8 mouse cellular contexts compared by ENCODE assay signal in the genomic region with DNA sequence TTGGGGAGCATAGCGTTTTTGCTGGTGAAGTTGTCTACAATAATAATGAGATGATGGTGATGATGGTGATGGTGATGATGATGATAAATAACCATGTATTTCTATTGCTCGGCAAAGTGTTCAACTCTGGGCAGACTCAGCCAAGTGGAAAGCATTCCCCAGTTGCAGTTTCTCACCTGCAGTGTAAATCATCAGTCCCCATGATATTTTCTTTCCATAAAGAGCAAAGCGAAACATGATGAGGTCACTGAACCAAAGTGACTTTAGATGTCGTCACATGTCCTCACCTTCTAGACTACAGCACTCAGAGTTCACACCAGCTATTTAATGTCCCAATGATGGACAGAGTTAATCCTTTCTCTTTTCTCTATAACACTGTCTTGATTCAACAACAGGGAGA.
DNase-seq lines count a peak whose midpoint lies in the region; ATAC-seq and TF ChIP-seq lines count a peak whose summit lies in the region.

No protein-coding gene starts in this region.

- H3K4me2 ChIP-seq in heart, embryonic 13.5 days, result peak overlapping the region; percentile 81
- H3K4me2 ChIP-seq in heart, postnatal 0 days (ENCODE audit: low read depth, low read length), result peak overlapping the region; percentile 81
- H3K4me2 ChIP-seq in midbrain, embryonic 12.5 days (replicated peaks), result peak overlapping the region; percentile 63

- peak overlapping the region; percentile 94 for H3K9ac ChIP-seq in heart, embryonic 13.5 days
- peak overlapping the region; percentile 94 for H3K9ac ChIP-seq in heart, postnatal 0 days (replicated peaks; ENCODE audit: low read depth, low read length)
- H3K9ac ChIP-seq in midbrain, embryonic 12.5 days (replicated peaks), result 0 out of 2 replicates have a peak overlapping the region, but pooled peaks have one; percentile 1

- H3K36me3 ChIP-seq in heart, embryonic 13.5 days, result no peaks in the 10 kb centered on the region
- H3K36me3 ChIP-seq in heart, postnatal 0 days (replicated peaks; ENCODE audit: control insufficient read depth, insufficient read depth, low read length), result 0 out of 2 replicates have a peak, but pooled peaks cover 4% of the 10 kb centered on the region
- H3K36me3 ChIP-seq in midbrain, embryonic 12.5 days, result no peaks in the 10 kb centered on the region

- 0 out of 2 replicates have a peak overlapping the region, but pooled peaks have one; percentile 96 for H3K27ac ChIP-seq in heart, embryonic 13.5 days (replicated peaks)
- H3K27ac ChIP-seq in cortical plate, adult 2 months (ENCODE audit: insufficient read depth, low read length), result no peak overlapping the region
- no peak overlapping the region for H3K27ac ChIP-seq in heart, postnatal 0 days (ENCODE audit: low read depth)
- no peak overlapping the region for H3K27ac ChIP-seq in midbrain, embryonic 12.5 days (replicated peaks)

- WGBS in heart, embryonic 13.5 days, result 64% methylated on average over 4 of the region's 4 CpGs
- WGBS in heart, postnatal 0 days, result 58% methylated on average over 4 of the region's 4 CpGs
- 71% methylated on average over 4 of the region's 4 CpGs for WGBS in midbrain, embryonic 12.5 days

- peaks cover 71% of the 10 kb centered on the region for H3K4me1 ChIP-seq in heart, embryonic 13.5 days
- peaks cover 6% of the 10 kb centered on the region for H3K4me1 ChIP-seq in cortical plate, adult 2 months (ENCODE audit: control insufficient read depth, insufficient read depth, low read length)
- H3K4me1 ChIP-seq in heart, postnatal 0 days (ENCODE audit: control insufficient read depth, insufficient read depth), result peaks cover 34% of the 10 kb centered on the region
- peaks cover 51% of the 10 kb centered on the region for H3K4me1 ChIP-seq in midbrain, embryonic 12.5 days

- peaks cover 10% of the 10 kb centered on the region; the same call in 1 of the 2 replicates for H3K27me3 ChIP-seq in heart, embryonic 13.5 days (replicated peaks)
- H3K27me3 ChIP-seq in heart, postnatal 0 days (ENCODE audit: control insufficient read depth, insufficient read depth, low read length), result no peaks in the 10 kb centered on the region
- H3K27me3 ChIP-seq in midbrain, embryonic 12.5 days, result 0 out of 2 replicates have a peak, but pooled peaks cover 5% of the 10 kb centered on the region

- no peak for TF ChIP-seq CTCF in cortical plate, adult 2 months (IDR thresholded peaks at IDR 0.05; ENCODE audit: extremely low read depth, insufficient read depth, low read length)
- no peak for TF ChIP-seq CTCF in heart, postnatal 0 days (IDR thresholded peaks at IDR 0.05; ENCODE audit: low read depth)

- no peak for TF ChIP-seq EP300 in heart, postnatal 0 days (IDR thresholded peaks at IDR 0.05; ENCODE audit: low read depth)

- no peak for ATAC-seq in heart, embryonic 13.5 days (ENCODE audit: extremely low read depth, insufficient number of reproducible peaks, low FRiP score, low TSS enrichment)
- no peak for ATAC-seq in heart, postnatal 0 days (ENCODE audit: insufficient read depth, low read depth)
- ATAC-seq in midbrain, embryonic 12.5 days (ENCODE audit: low FRiP score, low read depth), result no peak
- no peak for ATAC-seq in megakaryocyte progenitor cell, adult 5-6 weeks (replicated peaks; ENCODE audit: poor library complexity)

- no peak for TF ChIP-seq POLR2A in cortical plate, adult 2 months (IDR thresholded peaks at IDR 0.05; ENCODE audit: extremely low read depth, insufficient read depth, low read length)

- DNase-seq in heart, postnatal 10 days, result no peak
- no peak for DNase-seq in heart, postnatal 0 days (ENCODE audit: low spot score)
- DNase-seq in adrenal gland, postnatal 4 days (ENCODE audit: low spot score in 2 of 2), result no peak
- no peak for DNase-seq in gastrocnemius, postnatal 14 days

- H3K9me3 ChIP-seq in heart, embryonic 13.5 days, result no peaks in the 10 kb centered on the region
- no peaks in the 10 kb centered on the region for H3K9me3 ChIP-seq in heart, postnatal 0 days (replicated peaks; ENCODE audit: control insufficient read depth, low read length)
- no peaks in the 10 kb centered on the region for H3K9me3 ChIP-seq in midbrain, embryonic 12.5 days

- peak overlapping the region; percentile 75 for H3K4me3 ChIP-seq in heart, embryonic 13.5 days
- peak overlapping the region; percentile 76; the same call in 1 of the 2 replicates for H3K4me3 ChIP-seq in cortical plate, adult 2 months (ENCODE audit: insufficient read depth, low read length)
- peak overlapping the region; percentile 87 for H3K4me3 ChIP-seq in heart, postnatal 0 days (ENCODE audit: low read depth, low read length)
- H3K4me3 ChIP-seq in midbrain, embryonic 12.5 days, result peak overlapping the region; percentile 59

- intact Hi-C loops in heart, postnatal 10 days (cut with DNase I), result no loop called here
- intact Hi-C loops in gastrocnemius, postnatal 14 days (cut with DNase I; ENCODE audit: low total_unique reads), result no loop called here

Comparison
In these comparisons a context has a peak if more than half of its experiments do, and no peak if none do; other contexts are left out.
1. H3K9ac ChIP-seq: peak in every context shown above with its lines; median percentile 94 in heart, embryonic 13.5 days; 94 in heart, postnatal 0 days; 1 in midbrain, embryonic 12.5 days.